In genomic region chr17:47795446-47795845, GRCm38 (mm10) we compare ENCODE assay signal across 10 mouse cellular contexts. TPM values are rescaled to one million over a fixed set of nuclear protein-coding genes. Genes with fewer than 3 reads are reported as not detected.
DNase-seq lines count a peak whose midpoint lies in the region; ATAC-seq and TF ChIP-seq lines count a peak whose summit lies in the region.
"Had no signal": no experiment of that assay in that cellular context is flagged by ENCODE, and none has a peak within 500 bp of the region (broad histone marks: within the 10 kb centered on the region; RNA-seq: fewer than 3 reads in every experiment).

No protein-coding gene starts in this region.

- H3K36me3 ChIP-seq in heart, embryonic 12.5 days = peaks cover 13% of the 10 kb centered on the region
- no peaks in the 10 kb centered on the region for H3K36me3 ChIP-seq in forebrain, embryonic 13.5 days (ENCODE audit: poor library complexity, severe bottlenecking)
- no peaks in the 10 kb centered on the region for H3K36me3 ChIP-seq in thymus, adult 2 months (ENCODE audit: control insufficient read depth, insufficient read depth, low read length)
- H3K36me3 ChIP-seq: embryonic facial prominence, embryonic 15.5 days; lung, embryonic 15.5 days had no signal

- H3K4me1 ChIP-seq in heart, embryonic 12.5 days (replicated peaks) = peaks cover 35% of the 10 kb centered on the region
- peaks cover 10% of the 10 kb centered on the region for H3K4me1 ChIP-seq in forebrain, embryonic 13.5 days
- no peaks in the 10 kb centered on the region for H3K4me1 ChIP-seq in thymus, adult 2 months (replicated peaks; ENCODE audit: control insufficient read depth, insufficient read depth, low read length)

- no peak overlapping the region for H3K4me2 ChIP-seq in heart, embryonic 12.5 days
- H3K4me2 ChIP-seq in forebrain, embryonic 13.5 days = no peak overlapping the region
- H3K4me2 ChIP-seq: embryonic facial prominence, embryonic 15.5 days; lung, embryonic 15.5 days had no signal

- H3K4me3 ChIP-seq in heart, embryonic 12.5 days = no peak overlapping the region
- no peak overlapping the region for H3K4me3 ChIP-seq in forebrain, embryonic 13.5 days
- no peak overlapping the region for H3K4me3 ChIP-seq in thymus, adult 2 months (ENCODE audit: control insufficient read depth, insufficient read depth, low read length)
- H3K4me3 ChIP-seq: embryonic facial prominence, embryonic 15.5 days; lung, embryonic 15.5 days had no signal

- no peak for ATAC-seq in heart, embryonic 12.5 days (ENCODE audit: insufficient number of reproducible peaks, low FRiP score)
- ATAC-seq in forebrain, embryonic 13.5 days = no peak

- no peak overlapping the region for H3K9ac ChIP-seq in heart, embryonic 12.5 days
- no peak overlapping the region for H3K9ac ChIP-seq in forebrain, embryonic 13.5 days
- H3K9ac ChIP-seq: embryonic facial prominence, embryonic 15.5 days; lung, embryonic 15.5 days had no signal

- TF ChIP-seq POLR2A in thymus, adult 2 months (IDR thresholded peaks at IDR 0.05; ENCODE audit: control insufficient read depth, extremely low read depth, insufficient read depth, low read length, poor library complexity) = no peak

- no peaks in the 10 kb centered on the region for H3K27me3 ChIP-seq in heart, embryonic 12.5 days (replicated peaks)
- H3K27me3 ChIP-seq in forebrain, embryonic 13.5 days = peaks cover 3% of the 10 kb centered on the region; the same call in 1 of the 2 replicates
- H3K27me3 ChIP-seq in thymus, adult 2 months (ENCODE audit: control insufficient read depth, insufficient read depth, low read length) = no peaks in the 10 kb centered on the region
- H3K27me3 ChIP-seq: embryonic facial prominence, embryonic 15.5 days; lung, embryonic 15.5 days had no signal

- DNase-seq in heart, adult 9 months (ENCODE audit: low spot score in 2 of 2) = peak; percentile 33 to 35
- DNase-seq in CD4-positive, CD25-positive, alpha-beta regulatory T cell, adult 2 months (ENCODE audit: low read depth, low spot score) = peak; percentile 73
- peak; percentile 52 to 69 for DNase-seq in adrenal gland, postnatal 36 days
- peak; percentile 69 to 75 for DNase-seq in kidney, postnatal 25 days
- DNase-seq in mesoderm, embryonic 11.5 days (ENCODE audit: low read depth, low spot score) = peak; percentile 82
- DNase-seq in thymus, adult 2 months = peak; percentile 65

- peak; percentile 65; the same call in 1 of the 2 replicates for TF ChIP-seq CTCF in thymus, adult 2 months (IDR thresholded peaks at IDR 0.05; ENCODE audit: borderline replicate concordance, control insufficient read depth, extremely low read depth, insufficient read depth, low read length, poor library complexity)

- WGBS in heart, embryonic 12.5 days = 36% methylated on average over 3 of the region's 3 CpGs
- 47% methylated on average over 3 of the region's 3 CpGs for WGBS in forebrain, embryonic 13.5 days
- 66% methylated on average over 3 of the region's 3 CpGs for WGBS in thymus, adult 2 months

- H3K27ac ChIP-seq in heart, embryonic 12.5 days (ENCODE audit: poor library complexity, severe bottlenecking) = no peak overlapping the region
- H3K27ac ChIP-seq in forebrain, embryonic 13.5 days = 0 out of 2 replicates have a peak overlapping the region, but pooled peaks have one; percentile 12
- H3K27ac ChIP-seq in thymus, adult 2 months (ENCODE audit: control insufficient read depth, insufficient read depth, low read length) = no peak overlapping the region
- H3K27ac ChIP-seq: embryonic facial prominence, embryonic 15.5 days; lung, embryonic 15.5 days had no signal

- H3K9me3 ChIP-seq in heart, embryonic 12.5 days (replicated peaks) = peaks cover 3% of the 10 kb centered on the region
- no peaks in the 10 kb centered on the region for H3K9me3 ChIP-seq in forebrain, embryonic 13.5 days (replicated peaks)
- H3K9me3 ChIP-seq: embryonic facial prominence, embryonic 15.5 days; lung, embryonic 15.5 days had no signal

RNA-seq across cellular contexts. Expression of gene Mdfi, which starts 39.0 kb away (rescaled TPM):
- polyA plus RNA-seq in heart, embryonic 12.5 days (2016; fragmentation: Nextera tagmentation; extraction: Ambion mirVana) = 11.1 and 11.2 TPM in 2 replicates
- total RNA-seq in adrenal gland, postnatal 36 days (2021) = 1 to 10 TPM; 1.4 to 2.4 TPM
- polyA plus RNA-seq in forebrain, embryonic 13.5 days (2015; fragmentation: Nextera tagmentation; extraction: Ambion mirVana) = 2.6 and 3.1 TPM in 2 replicates
- polyA plus RNA-seq in thymus, adult 2 months (2012; rRNA removed) = 18.9 and 19.8 TPM in 2 replicates

RNA-seq across cellular contexts. Expression of gene Tfeb, which starts 58.6 kb away (rescaled TPM):
- 22.7 and 24.5 TPM in 2 replicates for polyA plus RNA-seq in heart, embryonic 12.5 days (2016; fragmentation: Nextera tagmentation; extraction: Ambion mirVana)
- total RNA-seq in adrenal gland, postnatal 36 days (2021) = 10 to 100 TPM; 18.6 to 18.9 TPM
- 1.5 and 1.7 TPM in 2 replicates for polyA plus RNA-seq in forebrain, embryonic 13.5 days (2015; fragmentation: Nextera tagmentation; extraction: Ambion mirVana)
- 25.3 and 25.5 TPM in 2 replicates for polyA plus RNA-seq in thymus, adult 2 months (2012; rRNA removed)
